Mouse (Mus musculus) gastrocnemius, adult 18-20 months (tissue): ENCODE data around the gene Gimap8. TPM values are rescaled to one million over a fixed set of nuclear protein-coding genes. Genes with fewer than 3 reads are reported as not detected.
A peak's percentile ranks its signal among the peaks of the same experiment; 100 is the strongest.

Experiments
- DNase-seq: peaks from one replicate; pipeline ENCODE4 v3.0.0; 2021; ENCODE audit warnings: low spot score
- total RNA-seq, 2 experiments: library from RNA; stranded (reverse); gene quantifications; 2 replicates each; pipeline ENCODE4 v1.2.3; 2021

Gimap8 gene
- total RNA-seq, 2 experiments from 2014 or later, result 1.3 to 2.5 TPM

DNA sequence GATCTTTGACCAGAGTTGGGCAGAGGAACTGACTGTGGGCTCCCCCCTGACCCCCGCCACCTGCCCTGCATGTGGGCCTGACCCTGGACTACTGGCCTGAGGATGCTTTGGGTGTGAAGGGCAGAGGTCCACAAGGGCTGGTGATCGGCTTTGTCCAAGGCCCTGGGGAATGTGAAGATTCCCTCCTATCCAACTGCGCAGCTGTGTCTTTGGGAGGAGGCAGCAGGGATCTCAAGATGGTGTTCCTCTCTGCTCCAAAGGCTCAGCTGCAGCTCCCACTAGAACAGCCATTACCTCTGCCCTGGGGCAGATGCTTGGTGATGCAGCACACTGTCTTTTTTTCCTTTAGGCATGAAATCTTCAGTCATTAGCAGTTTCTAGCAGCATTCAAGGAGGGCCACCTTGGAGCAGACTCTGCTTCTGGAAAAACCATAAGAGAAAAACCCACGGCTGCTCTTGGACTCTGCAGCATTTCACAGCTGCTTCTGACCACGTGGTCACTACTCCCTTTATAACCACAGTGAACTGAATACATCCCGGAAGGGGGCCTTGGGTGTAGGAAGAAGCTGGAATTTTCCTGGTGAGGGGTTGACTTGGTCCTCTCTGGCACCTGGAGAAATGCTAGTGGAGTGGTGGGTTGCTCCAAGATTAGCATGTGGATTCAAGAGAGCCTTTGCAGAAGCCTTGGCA lies 9.1 kb upstream of the Gimap8 start:
- no peak for DNase-seq

GRCm38 (mm10) chr6:48638553-48638952 lies 8.5 kb upstream of the Gimap8 start:
- DNase-seq, result no peak

DNA sequence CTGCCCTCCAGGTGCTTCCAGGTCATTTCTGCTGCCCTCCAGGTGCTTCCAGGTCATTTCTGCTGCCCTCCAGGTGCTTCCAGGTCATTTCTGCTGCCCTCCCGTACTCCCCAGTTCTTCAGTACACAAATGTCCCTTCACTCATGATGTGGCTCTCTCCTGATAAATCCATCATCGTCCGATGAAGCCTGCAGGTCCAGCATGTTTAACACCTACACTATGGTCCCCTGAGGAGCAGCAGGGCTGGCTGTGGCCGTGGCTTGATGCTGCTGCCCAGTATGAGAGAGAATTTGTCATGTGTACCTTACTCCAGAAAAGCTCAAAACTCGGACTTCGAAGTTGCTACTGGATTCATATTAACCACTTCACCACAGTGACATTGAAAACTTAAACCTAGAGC lies 5.6 kb upstream of the Gimap8 start:
- no peak for DNase-seq

DNA sequence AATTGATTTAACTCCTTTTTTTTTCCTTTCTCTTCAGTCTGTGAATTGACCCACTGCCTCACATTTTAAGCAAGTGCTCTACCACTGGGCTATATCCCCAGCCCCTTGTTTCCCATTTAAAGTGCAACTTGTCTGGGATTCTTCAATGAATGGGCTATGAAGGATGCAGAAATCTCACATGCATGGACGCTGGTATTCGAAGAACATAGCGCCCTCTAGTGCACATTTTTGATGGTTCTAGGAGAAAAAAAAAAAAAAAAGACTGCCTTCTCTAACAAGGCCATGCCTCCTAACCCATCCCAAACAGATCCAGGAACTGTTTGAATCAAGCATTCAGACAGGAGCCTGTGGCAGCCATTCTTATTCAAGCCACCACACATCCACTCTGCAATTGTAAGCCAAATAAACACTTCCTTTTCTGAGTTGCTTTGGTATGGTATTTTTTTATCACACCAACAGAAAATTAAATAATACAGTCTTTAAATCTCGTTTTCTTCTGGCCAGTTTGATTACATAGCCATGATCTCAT lies 4.2 kb upstream of the Gimap8 start:
- DNase-seq, result peak; percentile 52

- DNase-seq, result peak; percentile 73
Observed at GRCm38 (mm10) chr6:48645660-48646308, 1.2 kb upstream of the Gimap8 start.

- no peak for DNase-seq
Observed at GRCm38 (mm10) chr6:48646309-48646690, 734 bp upstream of the Gimap8 start.

DNA sequence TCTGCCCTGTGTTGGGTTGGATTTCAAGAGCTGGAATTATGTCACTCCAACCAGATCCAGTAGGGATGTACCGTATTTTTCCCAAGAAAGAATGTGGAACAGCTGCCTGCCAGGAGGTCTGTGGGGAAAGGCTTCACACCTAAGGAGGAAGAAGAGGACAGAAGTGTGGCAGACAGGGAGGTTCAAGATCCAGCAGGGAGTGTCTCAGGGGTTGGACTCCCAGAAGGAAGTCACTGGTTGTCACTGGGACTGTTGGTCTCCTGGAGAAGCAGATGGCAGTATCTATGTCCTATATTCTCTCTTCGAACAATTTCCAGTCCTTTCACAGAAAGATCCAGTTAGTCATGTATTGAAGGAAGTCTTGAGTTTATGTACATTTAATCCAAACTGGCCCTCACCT lies 577 bp downstream of the Gimap8 start:
- DNase-seq, result no peak

DNA sequence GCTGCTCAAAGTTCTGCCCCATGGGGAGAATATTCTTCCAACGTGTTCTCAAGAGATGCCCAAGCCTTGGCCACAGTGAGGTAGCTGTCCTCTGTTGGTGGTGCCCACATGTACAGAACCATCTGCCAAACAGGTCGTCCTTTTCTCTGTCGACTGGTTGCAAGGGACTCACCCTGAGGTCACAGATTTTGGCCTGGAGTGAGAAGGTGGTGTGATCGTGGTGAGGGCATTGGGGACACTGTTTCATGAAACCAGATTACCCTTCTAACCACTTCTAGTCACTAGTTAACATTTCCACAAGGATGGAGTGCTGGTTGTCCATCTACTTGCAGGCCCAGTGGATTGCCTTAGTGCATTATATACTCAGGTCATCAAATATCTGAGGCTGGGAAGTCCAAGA lies 1.7 kb downstream of the Gimap8 start:
- no peak for DNase-seq

GRCm38 (mm10) chr6:48650041-48650440 lies 3.0 kb downstream of the Gimap8 start:
- DNase-seq, result no peak

DNA sequence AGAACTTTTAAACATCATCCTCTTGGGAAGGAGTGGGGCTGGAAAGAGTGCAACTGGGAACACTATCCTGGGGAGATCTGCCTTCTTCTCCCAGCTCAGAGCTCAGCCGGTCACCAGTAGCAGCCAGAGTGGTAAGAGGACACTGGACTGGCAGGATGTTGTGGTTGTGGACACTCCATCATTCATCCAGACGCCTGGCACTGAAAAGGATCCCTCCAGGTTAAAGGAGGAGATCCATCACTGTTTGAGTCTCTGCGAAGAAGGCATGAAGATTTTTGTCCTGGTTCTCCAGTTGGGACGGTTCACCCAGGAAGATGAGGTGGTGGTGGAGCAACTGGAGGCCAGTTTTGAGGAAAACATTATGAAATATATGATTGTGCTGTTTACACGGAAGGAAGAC lies 11.7 kb downstream of the Gimap8 start:
- no peak for DNase-seq

- DNase-seq, result no peak
Observed at GRCm38 (mm10) chr6:48664750-48665149, 17.7 kb downstream of the Gimap8 start.

- no peak for DNase-seq
Observed at GRCm38 (mm10) chr6:48665471-48665870, 18.4 kb downstream of the Gimap8 start.

GRCm38 (mm10) chr6:48666159-48666586 lies 19.1 kb downstream of the Gimap8 start:
- DNase-seq, result no peak

DNA sequence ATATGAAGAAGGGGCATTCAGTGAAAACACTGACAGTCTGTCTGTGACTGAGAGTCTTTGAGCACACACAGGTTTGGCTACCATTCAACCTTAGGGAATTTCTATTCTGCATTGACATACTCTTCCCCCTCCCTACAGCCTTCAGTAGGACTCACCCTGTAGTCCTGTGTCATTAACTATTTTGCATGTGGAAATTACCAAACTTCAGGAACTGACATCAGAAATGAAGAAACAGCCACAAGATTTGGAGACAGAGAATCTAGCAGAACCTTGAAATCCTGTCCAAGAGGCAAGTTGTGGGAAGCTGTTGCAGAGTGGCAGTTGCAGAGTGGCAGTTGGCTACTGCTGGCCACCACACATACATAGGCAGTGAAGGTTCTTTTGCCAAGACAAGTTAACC lies 21.0 kb downstream of the Gimap8 start:
- no peak for DNase-seq

DNA sequence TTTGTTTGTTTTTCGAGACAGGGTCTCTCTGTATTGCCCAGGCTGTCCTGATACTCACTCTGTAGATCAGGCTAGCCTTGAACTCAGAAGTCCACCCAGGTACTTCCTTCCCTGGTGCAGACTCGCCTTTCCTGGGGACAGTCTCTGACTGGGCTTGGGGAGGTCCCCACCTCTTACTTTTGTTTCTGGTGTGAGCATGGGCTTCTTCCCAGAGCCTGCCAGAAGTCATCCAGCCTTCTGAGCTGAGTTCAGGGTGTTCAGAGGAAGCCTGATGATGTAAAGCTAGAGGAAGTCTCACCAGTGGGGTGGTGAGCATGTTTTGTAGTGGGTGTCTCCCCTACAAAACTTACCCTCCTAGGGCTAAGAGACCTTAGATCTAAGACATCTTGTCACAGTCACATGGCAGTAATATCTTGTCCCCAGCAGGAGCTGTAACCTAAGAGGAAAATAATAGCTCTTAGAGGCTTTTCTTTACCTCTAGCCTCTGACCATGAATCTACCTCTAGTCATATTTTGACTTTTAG lies 22.5 kb downstream of the Gimap8 start:
- no peak for DNase-seq

DNA sequence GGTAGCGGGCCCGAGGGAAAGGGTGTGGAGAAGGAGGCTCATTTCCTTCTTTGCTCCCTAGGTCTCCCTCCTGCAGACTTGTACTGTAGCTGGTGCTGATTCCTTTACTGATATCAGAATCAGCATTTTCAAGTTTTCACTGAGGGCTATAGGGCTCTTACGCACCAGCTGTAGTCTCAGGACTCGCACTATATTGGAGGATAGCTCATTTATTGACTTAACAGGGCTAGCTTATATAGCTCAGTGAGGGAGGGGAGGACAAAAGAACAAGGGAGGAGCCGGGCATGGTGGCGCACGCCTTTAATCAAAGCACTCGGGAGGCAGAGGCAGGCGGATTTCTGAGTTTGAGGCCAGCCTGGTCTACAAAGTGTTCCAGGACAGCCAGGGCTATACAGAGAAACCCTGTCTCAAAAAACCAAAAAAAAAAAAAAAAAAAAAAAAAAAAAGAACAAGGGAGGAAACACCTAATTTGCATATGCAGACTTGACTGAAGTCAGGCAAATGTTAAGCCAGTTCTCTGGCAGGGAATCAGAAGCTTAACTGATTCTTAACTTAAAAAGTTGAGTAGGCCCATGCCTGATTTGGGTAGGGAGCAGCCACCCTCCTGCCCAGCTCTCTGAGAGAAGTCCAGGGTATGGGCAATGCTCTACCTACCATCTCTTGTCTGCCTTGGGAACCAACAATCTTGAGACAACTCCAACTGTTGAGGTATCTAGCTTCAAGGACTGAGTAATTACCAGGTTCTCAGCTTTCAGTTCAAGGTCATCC lies 27.4 kb downstream of the Gimap8 start:
- DNase-seq, result no peak

DNA sequence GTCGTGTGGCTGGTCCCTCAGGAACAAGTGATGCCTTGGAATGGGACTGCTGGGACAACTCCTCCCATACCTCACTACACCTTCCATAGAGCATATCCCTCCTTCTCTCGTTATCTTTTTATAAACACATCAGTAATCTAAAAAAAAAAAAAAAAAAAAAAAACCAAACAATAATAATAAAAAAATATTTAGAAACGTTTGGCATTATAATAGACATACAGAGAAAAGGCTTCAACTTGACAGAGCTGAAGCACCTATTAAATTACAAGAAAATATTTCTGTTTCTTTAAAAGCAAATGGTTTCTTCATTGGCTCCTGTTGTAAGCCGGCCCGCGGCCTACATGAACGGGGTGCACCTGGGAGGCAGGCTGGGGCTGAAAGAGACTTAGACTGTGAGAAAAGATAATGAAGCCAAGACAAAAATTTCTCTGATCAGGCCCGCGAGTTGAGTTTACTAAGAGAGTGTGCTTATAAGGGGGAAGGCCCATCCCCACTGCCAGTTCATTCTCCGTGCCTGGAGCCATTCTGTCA lies 28.4 kb downstream of the Gimap8 start:
- no peak for DNase-seq

DNA sequence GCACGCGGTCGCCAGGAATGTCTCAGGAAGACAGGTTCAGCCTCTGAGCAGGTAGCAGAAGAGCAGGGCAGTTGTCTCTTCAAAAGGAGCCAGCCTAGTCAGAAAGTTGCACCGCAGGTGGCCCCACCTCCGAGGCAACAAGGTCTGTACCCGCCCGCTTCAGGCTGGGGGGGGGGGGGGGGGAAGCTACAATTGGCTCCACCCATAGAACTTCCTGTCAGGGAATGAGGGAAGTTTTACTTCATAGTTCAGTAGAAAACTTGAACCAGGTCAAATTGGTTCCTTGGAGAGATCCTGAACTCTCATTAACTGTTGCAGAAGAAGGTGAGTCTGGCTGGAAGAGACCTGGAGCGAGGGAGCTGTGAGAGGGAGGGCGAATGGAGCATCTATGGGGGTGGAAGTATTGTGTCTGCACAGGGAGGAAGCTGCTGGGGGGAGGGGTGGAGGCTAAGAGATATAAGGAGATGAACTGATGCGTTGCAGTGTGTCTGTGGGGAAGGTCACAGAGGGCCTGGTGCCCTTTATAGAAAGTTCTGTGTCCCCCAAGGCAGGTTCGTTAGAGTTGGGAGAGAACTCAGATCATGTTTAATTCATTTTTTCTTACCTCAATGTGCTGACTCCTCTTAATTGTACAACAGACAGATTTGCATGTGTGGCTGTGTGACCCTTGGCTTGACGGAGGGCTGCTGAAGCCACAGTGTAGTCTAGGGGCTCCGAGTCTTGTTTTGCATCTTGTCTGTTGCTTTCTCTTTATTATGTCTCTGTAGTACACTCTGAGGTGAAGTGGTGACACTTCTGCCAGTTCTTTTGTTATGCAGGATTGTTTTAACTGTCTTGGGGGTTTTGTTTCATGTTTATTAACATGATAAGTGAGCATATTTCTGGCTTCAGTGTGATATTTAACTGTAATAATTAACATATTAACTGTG lies 29.2 kb downstream of the Gimap8 start, which contains the start of gene Gimap9:
Gimap9 (plus strand) TSS at position 199 of the 929 bp plus-strand sequence.
- no peak for DNase-seq

- no peak for DNase-seq
Observed at GRCm38 (mm10) chr6:48676860-48677415, 29.9 kb downstream of the Gimap8 start.
